Mouse (Mus musculus): ENCODE data around the gene Rhbdf2.
A peak's percentile ranks its signal among the peaks of the same experiment; 100 is the strongest.
"Not testable (repeated sequence)": the region's sequence is repeated elsewhere in the genome, so short reads cannot be mapped to it uniquely, and the experiment has no call there.

The Rhbdf2 gene

GRCm38 (mm10) chr11:116626299-116627071 is at the start of gene Rhbdf2:
TSS of gene Rhbdf2 (minus strand) at chr11:116627019.
- no peak for DNase-seq (ENCODE audit: low read depth)

GRCm38 (mm10) chr11:116676175-116676976 is 49.6 kb upstream of the Rhbdf2 start:
- no peak for DNase-seq (ENCODE audit: low read depth)

- not testable (repeated sequence) for DNase-seq (ENCODE audit: low read depth)
Measured at GRCm38 (mm10) chr11:116675429-116675828, 48.6 kb upstream of the Rhbdf2 start.

- no peak for DNase-seq (ENCODE audit: low read depth)
Measured at GRCm38 (mm10) chr11:116674616-116675379, 48.0 kb upstream of the Rhbdf2 start.

- DNase-seq (ENCODE audit: low read depth) = no peak
Measured at GRCm38 (mm10) chr11:116673410-116673809, 46.6 kb upstream of the Rhbdf2 start.

GRCm38 (mm10) chr11:116672595-116672994 is 45.8 kb upstream of the Rhbdf2 start:
- no peak for DNase-seq (ENCODE audit: low read depth)

- DNase-seq (ENCODE audit: low read depth) = no peak
Measured at GRCm38 (mm10) chr11:116671845-116672434, 45.1 kb upstream of the Rhbdf2 start.

- peak; percentile 100 for DNase-seq (ENCODE audit: low read depth)
Measured at GRCm38 (mm10) chr11:116671112-116671844, 44.5 kb upstream of the Rhbdf2 start.

- DNase-seq (ENCODE audit: low read depth) = no peak
Measured at GRCm38 (mm10) chr11:116670386-116670785, 43.6 kb upstream of the Rhbdf2 start.

GRCm38 (mm10) chr11:116669787-116670365 is 43.1 kb upstream of the Rhbdf2 start:
- no peak for DNase-seq (ENCODE audit: low read depth)

- no peak for DNase-seq (ENCODE audit: low read depth)
Measured at GRCm38 (mm10) chr11:116669316-116669715, 42.5 kb upstream of the Rhbdf2 start.

- no peak for DNase-seq (ENCODE audit: low read depth)
Measured at GRCm38 (mm10) chr11:116668839-116669238, 42.0 kb upstream of the Rhbdf2 start.

GRCm38 (mm10) chr11:116668381-116668825 is 41.6 kb upstream of the Rhbdf2 start:
- no peak for DNase-seq (ENCODE audit: low read depth)

GRCm38 (mm10) chr11:116667930-116668329 is 41.1 kb upstream of the Rhbdf2 start:
- no peak for DNase-seq (ENCODE audit: low read depth)

- not testable (repeated sequence) for DNase-seq (ENCODE audit: low read depth)
Measured at GRCm38 (mm10) chr11:116667012-116667411, 40.2 kb upstream of the Rhbdf2 start.

- no peak for DNase-seq (ENCODE audit: low read depth)
Measured at GRCm38 (mm10) chr11:116666566-116666965, 39.7 kb upstream of the Rhbdf2 start.

- DNase-seq (ENCODE audit: low read depth) = no peak
Measured at GRCm38 (mm10) chr11:116665289-116665688, 38.5 kb upstream of the Rhbdf2 start.

GRCm38 (mm10) chr11:116661948-116662377 is 35.1 kb upstream of the Rhbdf2 start:
- DNase-seq (ENCODE audit: low read depth) = no peak

GRCm38 (mm10) chr11:116661291-116661947 is 34.6 kb upstream of the Rhbdf2 start:
- no peak for DNase-seq (ENCODE audit: low read depth)

- no peak for DNase-seq (ENCODE audit: low read depth)
Measured at GRCm38 (mm10) chr11:116660181-116660580, 33.4 kb upstream of the Rhbdf2 start.

All from c-Kit-positive CD71-positive TER-119-negative erythroid progenitor cells, embryonic 14.5 days (primary cell).